Mouse (Mus musculus) testis, adult 2 months (tissue): ENCODE measurements around the gene Tmem186.

ENCODE experiments used
- CTCF ChIP-seq: fragments of 200-500 bp; IDR thresholded peaks from 2 replicates; pipeline ENCODE4 v1.5.1; 2012; ENCODE audit warnings: low read depth, mild to moderate bottlenecking, inconsistent platforms, low read length, moderate library complexity; ENCODE audit not compliant: control insufficient read depth, insufficient read depth, insufficient replicate concordance
- POLR2A ChIP-seq: fragments of 200-500 bp; IDR thresholded peaks from 2 replicates; pipeline ENCODE4 v1.6.1; 2012; ENCODE audit warnings: low read depth, mild to moderate bottlenecking, inconsistent platforms, low read length, moderate library complexity; ENCODE audit not compliant: control insufficient read depth

DNA sequence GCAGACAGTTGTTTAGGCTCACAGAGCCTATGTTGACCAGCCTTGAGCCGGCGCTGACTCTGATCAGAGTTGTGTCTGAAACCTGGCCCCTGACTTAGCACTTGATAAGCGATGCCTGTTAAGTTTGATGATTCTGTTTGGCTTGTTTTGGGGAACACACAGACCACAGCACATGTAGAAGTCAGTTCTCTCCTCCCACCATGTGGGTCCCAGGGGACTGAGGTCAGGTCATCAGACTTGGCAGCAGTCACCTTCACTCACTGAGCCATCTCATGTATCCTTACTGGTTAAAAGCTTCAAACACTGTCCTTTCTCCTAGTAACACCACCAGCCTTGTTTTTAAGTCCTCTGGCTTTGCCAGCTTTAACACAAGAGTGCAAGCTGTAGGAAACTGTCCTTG, 12.5 kb upstream of the Tmem186 start:
- TF ChIP-seq POLR2A = no peak
- TF ChIP-seq CTCF = no peak
